Mouse (Mus musculus) bone marrow macrophage, adult 2 months (primary cell): ENCODE measurements around the gene Traf7.

Experiments
- CTCF ChIP-seq: IDR thresholded peaks from 2 replicates; pipeline ENCODE4 v1.5.1; 2012; ENCODE audit warnings: low read depth, mild to moderate bottlenecking, low read length, moderate library complexity
- POLR2A ChIP-seq: IDR thresholded peaks from 2 replicates; pipeline ENCODE4 v1.6.1; 2012; ENCODE audit warnings: mild to moderate bottlenecking, low read depth, low read length, borderline replicate concordance

GRCm38 (mm10) chr17:24473612-24474275, 54.0 kb downstream of the Traf7 start, which contains the start of gene Bricd5:
- TF ChIP-seq POLR2A, result no peak
- no peak for TF ChIP-seq CTCF
